10 mouse cellular contexts compared by ENCODE assay signal in the genomic region with DNA sequence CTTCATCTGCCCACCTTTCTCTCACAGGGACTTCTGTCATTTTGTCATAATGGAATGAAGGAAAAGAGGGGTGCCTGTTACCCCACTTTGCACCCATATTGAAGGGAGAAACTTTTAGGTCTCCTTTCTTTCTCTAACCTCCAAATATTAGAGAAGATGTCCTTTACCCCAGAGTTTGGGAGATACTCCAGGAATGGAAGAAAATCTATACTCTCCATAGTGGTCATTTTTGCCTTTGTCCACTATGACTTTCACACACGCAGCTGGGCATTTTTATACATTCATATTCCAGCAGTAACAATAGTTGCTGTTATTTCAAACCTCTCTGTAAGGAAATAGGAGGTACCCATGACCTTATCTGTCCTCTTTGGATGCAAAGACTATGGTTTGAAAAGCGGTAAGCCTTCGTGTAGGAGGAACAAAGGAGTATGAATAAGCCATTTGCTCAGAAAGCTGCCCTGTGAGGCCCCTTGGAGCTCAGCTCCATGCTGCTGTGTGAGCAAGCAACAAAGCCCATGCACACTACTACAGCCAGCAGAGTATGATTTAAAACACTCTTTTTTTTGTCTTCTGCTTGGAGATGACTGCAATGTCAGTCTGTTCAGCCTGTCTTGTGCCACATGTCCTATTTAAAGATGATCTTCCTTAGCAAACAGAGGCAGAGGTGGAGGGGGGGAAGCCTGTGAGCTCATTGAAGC.
A peak's percentile ranks its signal among the peaks of the same experiment; 100 is the strongest.
DNase-seq lines count a peak whose midpoint lies in the region; ATAC-seq and TF ChIP-seq lines count a peak whose summit lies in the region.
"Had no signal": no experiment of that assay in that cellular context is flagged by ENCODE, and none has a peak within 500 bp of the region (broad histone marks: within the 10 kb centered on the region; RNA-seq: fewer than 3 reads in every experiment).

No protein-coding gene starts in this region.

- H3K36me3 ChIP-seq in heart, embryonic 11.5 days (ENCODE audit: control insufficient read depth, insufficient read depth, low read length), result no peaks in the 10 kb centered on the region
- H3K36me3 ChIP-seq in heart, adult 2 months (ENCODE audit: control insufficient read depth, insufficient read depth, low read length), result no peaks in the 10 kb centered on the region
- no peaks in the 10 kb centered on the region for H3K36me3 ChIP-seq in embryonic facial prominence, embryonic 11.5 days (replicated peaks; ENCODE audit: control insufficient read depth, insufficient read depth, low read depth, low read length)
- H3K36me3 ChIP-seq in hindbrain, embryonic 12.5 days, result no peaks in the 10 kb centered on the region
- H3K36me3 ChIP-seq in midbrain, embryonic 15.5 days (replicated peaks), result no peaks in the 10 kb centered on the region
- H3K36me3 ChIP-seq in liver, embryonic 12.5 days, result no peaks in the 10 kb centered on the region

- TF ChIP-seq EP300 in heart, adult 2 months (IDR thresholded peaks at IDR 0.05; ENCODE audit: insufficient read depth, low read depth, low read length), result no peak

- TF ChIP-seq POLR2A in heart, adult 2 months (IDR thresholded peaks at IDR 0.05; ENCODE audit: insufficient read depth, low read depth, low read length), result no peak

- peaks cover 6% of the 10 kb centered on the region; the same call in 1 of the 2 replicates for H3K4me1 ChIP-seq in heart, embryonic 11.5 days (ENCODE audit: control insufficient read depth, insufficient read depth, low read length)
- no peaks in the 10 kb centered on the region for H3K4me1 ChIP-seq in heart, adult 2 months (ENCODE audit: control insufficient read depth, insufficient read depth, low read length)
- H3K4me1 ChIP-seq in embryonic facial prominence, embryonic 11.5 days (ENCODE audit: control insufficient read depth, insufficient read depth, low read length), result peaks cover 2% of the 10 kb centered on the region
- peaks cover 17% of the 10 kb centered on the region for H3K4me1 ChIP-seq in hindbrain, embryonic 12.5 days
- peaks cover 15% of the 10 kb centered on the region for H3K4me1 ChIP-seq in midbrain, embryonic 15.5 days
- H3K4me1 ChIP-seq in liver, embryonic 12.5 days, result no peaks in the 10 kb centered on the region

- H3K27me3 ChIP-seq in heart, embryonic 11.5 days (ENCODE audit: control insufficient read depth, insufficient read depth, low read length), result no peaks in the 10 kb centered on the region
- H3K27me3 ChIP-seq in heart, adult 2 months (ENCODE audit: control insufficient read depth, insufficient read depth, low read length), result no peaks in the 10 kb centered on the region
- no peaks in the 10 kb centered on the region for H3K27me3 ChIP-seq in embryonic facial prominence, embryonic 11.5 days (ENCODE audit: control insufficient read depth, insufficient read depth, low read length)
- no peaks in the 10 kb centered on the region for H3K27me3 ChIP-seq in hindbrain, embryonic 12.5 days
- no peaks in the 10 kb centered on the region for H3K27me3 ChIP-seq in midbrain, embryonic 15.5 days (replicated peaks)
- no peaks in the 10 kb centered on the region for H3K27me3 ChIP-seq in liver, embryonic 12.5 days (replicated peaks)

- H3K4me3 ChIP-seq in heart, embryonic 11.5 days (ENCODE audit: low read depth, low read length), result no peak overlapping the region
- no peak overlapping the region for H3K4me3 ChIP-seq in heart, adult 2 months
- H3K4me3 ChIP-seq in embryonic facial prominence, embryonic 11.5 days (ENCODE audit: low read depth, low read length), result no peak overlapping the region
- H3K4me3 ChIP-seq in hindbrain, embryonic 12.5 days, result no peak overlapping the region
- H3K4me3 ChIP-seq in midbrain, embryonic 15.5 days, result no peak overlapping the region
- no peak overlapping the region for H3K4me3 ChIP-seq in liver, embryonic 12.5 days

- intact Hi-C loops in heart, adult 2 months (cut with DNase I), result no loop called here

- no peak overlapping the region for H3K9ac ChIP-seq in heart, embryonic 11.5 days (ENCODE audit: low read depth, low read length)
- no peak overlapping the region for H3K9ac ChIP-seq in heart, adult 2 months (ENCODE audit: low read depth, low read length)
- no peak overlapping the region for H3K9ac ChIP-seq in embryonic facial prominence, embryonic 11.5 days (replicated peaks; ENCODE audit: low read length)
- no peak overlapping the region for H3K9ac ChIP-seq in hindbrain, embryonic 12.5 days
- H3K9ac ChIP-seq in midbrain, embryonic 15.5 days, result no peak overlapping the region
- H3K9ac ChIP-seq in liver, embryonic 12.5 days, result no peak overlapping the region

- TF ChIP-seq CTCF in heart, adult 2 months (IDR thresholded peaks at IDR 0.05), result no peak

- DNase-seq in heart, adult 2 months, result no peak
- no peak for DNase-seq in embryonic facial prominence, embryonic 11.5 days (ENCODE audit: low spot score)
- no peak for DNase-seq in ovary, postnatal 10 days (ENCODE audit: low spot score)
- DNase-seq in layer of hippocampus, adult 9-11 months, result no peak
- DNase-seq: heart, postnatal 14 days had no signal

- 49% methylated on average over 3 of the region's 3 CpGs for WGBS in heart, embryonic 11.5 days (ENCODE audit: insufficient replicate concordance)
- WGBS in heart, adult 2 months, result 38% methylated on average over 3 of the region's 3 CpGs
- WGBS in embryonic facial prominence, embryonic 11.5 days, result 46% methylated on average over 3 of the region's 3 CpGs
- WGBS in hindbrain, embryonic 12.5 days, result 13% methylated on average over 3 of the region's 3 CpGs
- WGBS in midbrain, embryonic 15.5 days, result 10% methylated on average over 3 of the region's 3 CpGs
- WGBS in liver, embryonic 12.5 days (ENCODE audit: insufficient replicate concordance), result 49% methylated on average over 3 of the region's 3 CpGs

- no peak for ATAC-seq in heart, embryonic 11.5 days (replicated peaks; ENCODE audit: insufficient number of reproducible peaks, low FRiP score, low TSS enrichment)
- peak; percentile 51; the same call in 1 of the 2 replicates for ATAC-seq in embryonic facial prominence, embryonic 11.5 days (replicated peaks; ENCODE audit: insufficient number of reproducible peaks, low FRiP score, low TSS enrichment, low read depth)
- peak; percentile 73 for ATAC-seq in hindbrain, embryonic 12.5 days (ENCODE audit: low FRiP score)
- ATAC-seq in midbrain, embryonic 15.5 days (replicated peaks), result peak; percentile 77
- no peak for ATAC-seq in liver, embryonic 12.5 days

- H3K4me2 ChIP-seq in heart, embryonic 11.5 days, result peak overlapping the region; percentile 19; the same call in 1 of the 2 replicates
- no peak overlapping the region for H3K4me2 ChIP-seq in embryonic facial prominence, embryonic 11.5 days (ENCODE audit: low read depth, low read length)
- peak overlapping the region; percentile 34 for H3K4me2 ChIP-seq in hindbrain, embryonic 12.5 days (replicated peaks)
- peak overlapping the region; percentile 38; the same call in 1 of the 2 replicates for H3K4me2 ChIP-seq in midbrain, embryonic 15.5 days
- H3K4me2 ChIP-seq in liver, embryonic 12.5 days, result no peak overlapping the region

- H3K27ac ChIP-seq in heart, embryonic 11.5 days (ENCODE audit: low read depth, low read length), result no peak overlapping the region
- no peak overlapping the region for H3K27ac ChIP-seq in heart, adult 2 months
- no peak overlapping the region for H3K27ac ChIP-seq in embryonic facial prominence, embryonic 11.5 days (replicated peaks; ENCODE audit: low read depth, low read length)
- H3K27ac ChIP-seq in hindbrain, embryonic 12.5 days, result peak overlapping the region; percentile 69
- peak overlapping the region; percentile 40 for H3K27ac ChIP-seq in midbrain, embryonic 15.5 days
- H3K27ac ChIP-seq in liver, embryonic 12.5 days, result no peak overlapping the region
- H3K27ac ChIP-seq: kidney, postnatal 0 days had no signal

- H3K79me2 ChIP-seq in heart, adult 2 months (replicated peaks; ENCODE audit: control insufficient read depth, insufficient read depth, low read length), result no peaks in the 10 kb centered on the region

- H3K9me3 ChIP-seq in heart, embryonic 11.5 days (replicated peaks; ENCODE audit: control insufficient read depth, low read length), result no peaks in the 10 kb centered on the region
- no peaks in the 10 kb centered on the region for H3K9me3 ChIP-seq in embryonic facial prominence, embryonic 11.5 days (replicated peaks; ENCODE audit: control insufficient read depth, low read length)
- no peaks in the 10 kb centered on the region for H3K9me3 ChIP-seq in hindbrain, embryonic 12.5 days (replicated peaks)
- no peaks in the 10 kb centered on the region for H3K9me3 ChIP-seq in midbrain, embryonic 15.5 days
- no peaks in the 10 kb centered on the region for H3K9me3 ChIP-seq in liver, embryonic 12.5 days (replicated peaks)

Comparison
In these comparisons a context has a peak if more than half of its experiments do, and no peak if none do; other contexts are left out.
1. ATAC-seq: peak in embryonic facial prominence, embryonic 11.5 days (single experiment), hindbrain, embryonic 12.5 days (single experiment) and midbrain, embryonic 15.5 days (single experiment); none in heart, embryonic 11.5 days (single experiment) and liver, embryonic 12.5 days (single experiment).
2. H3K27ac ChIP-seq: peak in hindbrain, embryonic 12.5 days (single experiment) and midbrain, embryonic 15.5 days (single experiment); none in heart, embryonic 11.5 days (single experiment), heart, adult 2 months (single experiment), embryonic facial prominence, embryonic 11.5 days (single experiment) and liver, embryonic 12.5 days (single experiment).
3. H3K4me2 ChIP-seq: peak in heart, embryonic 11.5 days (single experiment), hindbrain, embryonic 12.5 days (single experiment) and midbrain, embryonic 15.5 days (single experiment); none in embryonic facial prominence, embryonic 11.5 days (single experiment) and liver, embryonic 12.5 days (single experiment).